Mouse (Mus musculus) CH12F3 (cell line): ENCODE measurements around the gene Coro1a.

Experiments
- in situ Hi-C: fragments of 300-500 bp; cut with MboI; formaldehyde crosslinking; loops from 2 replicates; pipeline ENCODE4 v1.14.3; 2020; ENCODE audit warnings: low sequenced_read_pairs

Gene Coro1a

GRCm38 (mm10) chr7:126710266-126710665, 2.7 kb upstream of the Coro1a start:
- in situ Hi-C loops = no loop called here

GRCm38 (mm10) chr7:126708175-126708952, 777 bp upstream of the Coro1a start:
- in situ Hi-C loops = no loop called here

GRCm38 (mm10) chr7:126704121-126704980, 3.2 kb downstream of the Coro1a start:
- in situ Hi-C loops = loop anchor here (5.0 kb wide), 1 partner anchor 83 kb away; no protein-coding TSS in a partner anchor

- in situ Hi-C loops = loop anchor here (5.0 kb wide), 1 partner anchor 84 kb away; no protein-coding TSS in a partner anchor
Observed at GRCm38 (mm10) chr7:126703757-126704077, 3.9 kb downstream of the Coro1a start.

- in situ Hi-C loops = loop anchor here (5.0 kb wide), 1 partner anchor 84 kb away; no protein-coding TSS in a partner anchor
Observed at GRCm38 (mm10) chr7:126702861-126703756, 4.5 kb downstream of the Coro1a start.

GRCm38 (mm10) chr7:126702358-126702757, 5.2 kb downstream of the Coro1a start:
- in situ Hi-C loops = loop anchor here (5.0 kb wide), 1 partner anchor 85 kb away; no protein-coding TSS in a partner anchor

- in situ Hi-C loops = loop anchor here (5.0 kb wide), 1 partner anchor 86 kb away; no protein-coding TSS in a partner anchor
Observed at GRCm38 (mm10) chr7:126701559-126702357, 5.8 kb downstream of the Coro1a start.

- in situ Hi-C loops = loop anchor here (5.0 kb wide), 1 partner anchor 86 kb away; no protein-coding TSS in a partner anchor
Observed at GRCm38 (mm10) chr7:126701070-126701469, 6.5 kb downstream of the Coro1a start.

- in situ Hi-C loops = loop anchor here (5.0 kb wide), 1 partner anchor 87 kb away; no protein-coding TSS in a partner anchor
Observed at GRCm38 (mm10) chr7:126700063-126701015, 7.2 kb downstream of the Coro1a start.

- in situ Hi-C loops = loop anchor here (10.0 kb wide), 2 partner anchors 123 to 487 kb away; no protein-coding TSS in a partner anchor
Observed at GRCm38 (mm10) chr7:126697838-126698237, 9.7 kb downstream of the Coro1a start.

GRCm38 (mm10) chr7:126696886-126697285, 10.7 kb downstream of the Coro1a start:
- in situ Hi-C loops = loop anchor here (10.0 kb wide), 2 partner anchors 122 to 488 kb away; no protein-coding TSS in a partner anchor

GRCm38 (mm10) chr7:126696303-126696702, 11.3 kb downstream of the Coro1a start:
- in situ Hi-C loops = loop anchor here (10.0 kb wide), 2 partner anchors 122 to 488 kb away; no protein-coding TSS in a partner anchor

- in situ Hi-C loops = loop anchor here (10.0 kb wide), 2 partner anchors 121 to 489 kb away; no protein-coding TSS in a partner anchor
Observed at GRCm38 (mm10) chr7:126695631-126696207, 11.9 kb downstream of the Coro1a start, which contains the start of gene Slx1b. Slx1b (minus strand) TSS chr7:126695784.

GRCm38 (mm10) chr7:126695210-126695611, 12.4 kb downstream of the Coro1a start, which contains the start of gene Bola2:
Bola2 (plus strand) TSS chr7:126695401.
- in situ Hi-C loops = loop anchor here (10.0 kb wide), 2 partner anchors 120 to 490 kb away; no protein-coding TSS in a partner anchor

- in situ Hi-C loops = loop anchor here (10.0 kb wide), 2 partner anchors 120 to 490 kb away; no protein-coding TSS in a partner anchor
Observed at GRCm38 (mm10) chr7:126694441-126695051, 13.0 kb downstream of the Coro1a start.

- in situ Hi-C loops = loop anchor here (10.0 kb wide), 2 partner anchors 119 to 491 kb away; no protein-coding TSS in a partner anchor
Observed at GRCm38 (mm10) chr7:126693781-126694180, 13.8 kb downstream of the Coro1a start.

GRCm38 (mm10) chr7:126693256-126693655, 14.3 kb downstream of the Coro1a start:
- in situ Hi-C loops = loop anchor here (10.0 kb wide), 2 partner anchors 118 to 492 kb away; no protein-coding TSS in a partner anchor
